In the genomic region with DNA sequence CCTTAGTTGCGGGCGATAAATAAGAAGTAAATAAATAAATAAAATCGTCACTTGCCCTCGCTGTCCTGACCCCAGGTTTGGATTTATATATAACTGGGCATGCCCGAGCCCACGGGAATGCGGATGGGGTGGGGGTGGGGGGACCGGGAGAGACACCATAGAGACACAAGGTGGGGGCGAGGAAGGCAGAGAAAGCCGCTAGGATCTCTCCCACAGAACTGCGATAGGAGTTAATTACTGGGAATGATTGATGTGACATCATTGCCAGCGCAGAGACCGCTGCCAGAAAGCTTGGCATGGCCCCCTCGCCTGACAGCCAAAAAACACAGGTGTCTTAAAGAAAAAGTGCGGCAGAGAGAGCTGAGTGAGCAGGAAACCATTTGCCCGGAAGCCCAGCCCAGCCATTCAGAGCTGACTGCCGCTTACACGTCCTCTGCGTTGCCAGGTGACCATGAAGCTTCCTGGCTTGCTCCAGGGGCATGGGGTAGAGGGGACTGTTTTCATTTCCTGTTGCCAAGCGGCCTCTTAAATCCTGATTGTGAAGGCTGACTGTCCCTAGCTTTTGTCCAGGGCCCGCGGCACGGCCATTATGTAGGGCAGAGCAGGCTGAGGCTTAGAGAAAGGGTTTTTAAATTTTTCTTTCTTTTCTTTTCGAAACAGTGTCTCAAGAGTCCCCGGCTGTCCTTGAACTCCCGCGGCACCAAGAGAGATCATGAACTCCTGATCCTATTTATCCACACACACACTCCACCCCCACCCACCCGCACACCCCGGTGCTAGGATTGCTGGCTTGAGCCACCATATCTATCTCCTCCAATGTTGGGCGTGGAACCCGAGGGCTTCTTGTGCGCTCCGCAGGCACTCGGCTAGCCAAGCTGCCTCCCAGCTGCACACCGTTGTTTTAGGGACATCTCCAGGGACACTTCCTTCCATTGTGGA, we compare ENCODE assay signal across 8 mouse cellular contexts. TPM values are rescaled to one million over a fixed set of nuclear protein-coding genes. Genes with fewer than 3 reads are reported as not detected.
DNase-seq lines count a peak whose midpoint lies in the region; ATAC-seq and TF ChIP-seq lines count a peak whose summit lies in the region.

No protein-coding gene starts in this region.

- ATAC-seq in neural tube, embryonic 15.5 days (ENCODE audit: low FRiP score), result peak; percentile 91

- no peaks in the 10 kb centered on the region for H3K27me3 ChIP-seq in neural tube, embryonic 15.5 days (replicated peaks)

- WGBS in lung, adult 2 months, result 10% methylated on average over 35 of the region's 35 CpGs
- WGBS in neural tube, embryonic 15.5 days, result 8% methylated on average over 35 of the region's 35 CpGs

- 0 out of 2 replicates have a peak, but pooled peaks cover 4% of the 10 kb centered on the region for H3K4me1 ChIP-seq in lung, adult 2 months (ENCODE audit: control insufficient read depth, insufficient read depth, low read length)
- peaks cover 39% of the 10 kb centered on the region for H3K4me1 ChIP-seq in neural tube, embryonic 15.5 days

- H3K4me2 ChIP-seq in neural tube, embryonic 15.5 days, result peak overlapping the region; percentile 62

- TF ChIP-seq POLR2A in lung, adult 2 months (IDR thresholded peaks at IDR 0.05; ENCODE audit: borderline replicate concordance, extremely low read depth, low read depth, low read length), result peak; percentile 57; the same call in 1 of the 2 replicates

- peak; percentile 87 for DNase-seq in MN1 (ENCODE audit: low spot score)
- DNase-seq in cerebellum, postnatal 10 days, result peak; percentile 93 to 94
- peak; percentile 53 to 73 for DNase-seq in frontal cortex, adult 2 months (ENCODE audit: extremely low spot score in 1 of 2, low spot score in 1 of 2)
- DNase-seq in heart, postnatal 4 days, result peak; percentile 80
- peak; percentile 71 to 78 for DNase-seq in layer of hippocampus, adult 8-10 months (ENCODE audit: low spot score in 2 of 2)
- peak; percentile 74 for DNase-seq in lung, adult 2 months
- DNase-seq in testis, postnatal 10 days (ENCODE audit: low spot score), result peak; percentile 67

- no peak for TF ChIP-seq CTCF in lung, adult 2 months (IDR thresholded peaks at IDR 0.05; ENCODE audit: insufficient read depth, low read length)

- no peaks in the 10 kb centered on the region for H3K36me3 ChIP-seq in neural tube, embryonic 15.5 days

- peak overlapping the region; percentile 38 for H3K9ac ChIP-seq in neural tube, embryonic 15.5 days (replicated peaks)

- H3K4me3 ChIP-seq in lung, adult 2 months (replicated peaks; ENCODE audit: extremely low read depth, low read depth, low read length), result peak overlapping the region; percentile 63
- H3K4me3 ChIP-seq in neural tube, embryonic 15.5 days (replicated peaks), result peak overlapping the region; percentile 38

- H3K9me3 ChIP-seq in neural tube, embryonic 15.5 days (replicated peaks), result no peaks in the 10 kb centered on the region

- peak overlapping the region; percentile 81 for H3K27ac ChIP-seq in neural tube, embryonic 15.5 days (replicated peaks)

RNA-seq across cellular contexts. Expression of a gene that starts 29.1 kb away (rescaled TPM):
- polyA plus RNA-seq in frontal cortex, adult 2 months (2012; rRNA removed), result 18.0 and 21.5 TPM in 2 replicates
- total RNA-seq in heart, postnatal 4 days (2021), result 10 to 100 TPM; 82.2 to 85.0 TPM
- total RNA-seq in layer of hippocampus, adult 8-10 months (2022), result 10 to 100 TPM in 3 of 4 experiments, 1 to 10 TPM in 1; 9.3 to 20.4 (median 15.3) TPM
- 66.7 and 97.0 TPM in 2 replicates for polyA plus RNA-seq in lung, adult 2 months (2012; rRNA removed)
- polyA plus RNA-seq in neural tube, embryonic 15.5 days (2015; fragmentation: Nextera tagmentation; extraction: Ambion mirVana), result 6.7 and 7.1 TPM in 2 replicates

Comparison
In these comparisons a context has a peak if more than half of its experiments do, and no peak if none do; other contexts are left out.
1. Peak in every context shown above with its lines: DNase-seq, ATAC-seq, H3K4me3 ChIP-seq and H3K27ac ChIP-seq.